Mouse (Mus musculus): ENCODE data around the gene Pde11a. TPM values are rescaled to one million over a fixed set of nuclear protein-coding genes. Genes with fewer than 3 reads are reported as not detected.

Pde11a gene
- polyA plus RNA-seq (2015; fragmentation: Nextera tagmentation; extraction: Ambion mirVana): 0.06 TPM in 1 of 2 replicates, not detected in the other

DNA sequence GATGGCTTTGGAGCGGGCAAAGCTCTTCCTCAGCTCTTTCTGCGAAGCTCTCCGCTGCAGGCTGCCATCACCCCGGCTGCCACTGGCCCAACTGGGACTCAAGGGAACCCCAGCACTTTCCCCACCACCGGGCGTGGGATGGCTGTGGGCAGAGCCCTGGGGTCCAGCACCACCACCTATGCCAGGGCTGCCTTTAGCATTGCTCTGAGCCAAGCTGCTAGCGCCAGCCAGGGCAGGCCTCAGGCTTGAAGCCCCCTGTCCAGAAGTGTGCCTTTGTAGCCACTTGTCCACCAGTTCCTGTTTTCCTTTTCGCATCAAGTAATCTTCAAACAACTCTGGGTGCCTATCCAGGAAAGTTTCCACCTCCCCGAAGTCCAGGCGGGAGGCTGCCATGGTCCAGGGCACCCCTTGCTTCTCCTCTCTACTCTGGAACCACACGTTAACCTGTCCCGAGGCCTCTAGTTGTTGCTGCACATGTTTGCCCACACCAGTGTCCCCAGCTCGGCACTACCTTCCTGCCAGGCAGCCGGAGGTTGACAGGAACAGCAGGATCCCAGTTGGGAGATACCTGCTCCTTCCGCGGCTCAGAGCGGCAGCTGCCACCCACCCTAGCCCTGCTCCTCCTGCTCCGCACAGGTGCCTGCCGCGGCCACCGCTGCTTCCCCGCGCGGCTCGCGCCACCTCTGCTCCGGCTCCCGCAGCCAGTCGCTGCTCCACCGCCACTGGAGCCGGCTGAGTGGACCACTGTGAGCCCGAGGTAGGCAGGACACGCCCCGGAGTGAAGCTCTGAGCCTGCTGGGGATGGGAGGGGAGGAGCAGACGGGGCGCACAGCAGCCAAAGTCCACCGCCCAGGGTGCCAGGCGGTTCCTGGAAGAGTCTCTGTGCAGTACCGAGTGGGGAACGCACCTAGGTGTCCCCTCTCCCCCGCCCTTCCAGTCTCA is at the start of gene Pde11a:
TSS of gene Pde11a (minus strand) at position 560 of the 942 bp plus-strand sequence.

DNA sequence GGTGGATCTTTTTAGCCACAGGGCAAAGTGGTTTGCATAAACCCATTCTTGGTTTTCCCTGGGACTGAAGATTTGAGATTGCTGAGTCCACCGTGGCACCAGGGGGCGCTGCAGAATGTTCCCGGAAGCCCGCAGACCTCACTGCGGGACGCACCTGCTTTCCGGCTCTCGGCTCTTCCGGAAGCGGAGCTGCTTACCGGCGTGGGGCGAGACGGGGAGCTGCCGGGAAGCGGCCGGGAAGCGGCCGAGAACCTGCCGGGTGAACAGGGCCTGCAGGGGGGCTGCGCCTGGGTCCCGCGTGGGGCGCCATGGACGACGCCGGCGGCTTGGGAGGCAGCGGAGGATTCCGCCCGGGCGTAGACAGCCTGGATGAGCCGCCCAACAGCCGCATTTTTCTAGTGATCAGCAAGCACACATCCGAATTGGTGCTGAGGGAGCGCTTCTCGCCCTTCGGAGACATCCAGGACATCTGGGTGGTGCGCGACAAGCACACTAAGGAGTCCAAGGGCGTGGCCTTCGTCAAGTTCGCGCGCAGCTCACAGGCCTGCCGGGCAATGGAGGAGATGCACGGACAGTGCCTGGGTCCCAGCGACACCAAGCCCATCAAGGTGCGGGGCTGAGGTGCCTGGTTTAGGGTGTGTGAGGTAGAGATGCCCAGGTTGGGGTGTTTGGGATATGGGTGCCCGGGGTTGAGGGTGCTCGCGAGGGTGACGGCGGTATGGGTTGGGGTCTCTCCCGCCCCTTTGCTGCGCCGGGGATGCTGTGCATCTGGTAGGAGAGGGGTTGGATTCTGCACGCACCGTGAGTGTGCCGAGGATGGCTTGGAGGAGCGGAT is 31.5 kb upstream of the Pde11a start, which contains the start of gene Rbm45:
TSS of gene Rbm45 (plus strand) at position 164 of the 835 bp plus-strand sequence.

DNA sequence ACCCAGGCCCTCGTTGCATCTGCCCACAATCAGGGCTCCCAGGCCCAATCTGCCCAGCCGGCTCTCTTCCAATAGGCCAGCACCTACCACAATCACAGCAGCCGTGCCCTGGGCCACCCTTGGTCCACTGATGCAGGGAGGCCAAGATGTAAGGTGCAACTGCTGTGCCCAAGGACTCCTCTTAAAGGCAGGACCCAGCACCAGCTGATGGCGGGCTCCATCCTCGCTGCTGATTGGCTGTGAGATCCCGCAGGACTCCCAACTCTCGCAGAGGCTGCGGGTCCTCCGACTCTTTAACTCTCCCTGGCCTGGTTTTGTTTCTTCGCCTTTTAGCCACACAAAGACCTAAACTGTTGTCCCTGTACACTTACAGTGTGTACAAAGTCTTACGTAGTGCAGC is 21.7 kb upstream of the Pde11a start, which contains the start of gene Cyct:
TSS of gene Cyct (minus strand) at position 225 of the 400 bp plus-strand sequence.

DNA sequence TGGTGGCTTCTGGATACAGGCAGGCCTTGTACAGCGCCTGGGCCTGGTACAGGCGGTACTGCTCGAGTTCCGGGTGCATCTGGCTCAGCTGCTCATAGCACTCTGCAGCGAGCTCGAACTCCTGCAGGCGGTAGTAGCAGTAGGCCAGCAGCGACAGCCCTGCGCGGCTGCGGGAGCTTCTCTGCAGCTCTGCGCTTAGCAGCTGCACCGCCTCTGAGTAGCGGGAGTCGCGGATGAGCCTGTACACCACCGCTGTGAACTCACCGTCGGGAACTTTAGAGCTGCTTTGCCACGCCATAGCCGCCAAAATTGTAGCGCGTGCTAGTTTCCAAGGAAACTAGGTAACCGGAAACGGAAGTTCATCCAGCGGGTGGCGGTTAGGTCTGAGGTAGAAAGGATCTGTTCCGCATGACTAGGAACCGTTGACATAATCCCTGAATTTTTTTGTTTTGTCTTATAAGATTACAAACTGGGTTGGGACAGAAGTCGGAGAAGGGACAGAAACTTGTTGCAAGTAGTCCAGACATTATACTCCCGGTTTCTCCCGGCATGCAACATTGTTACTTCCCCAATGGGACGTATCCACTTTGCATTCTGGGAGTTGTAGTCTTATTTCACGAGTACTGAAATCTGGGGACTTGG is 357.0 kb downstream of the Pde11a start, which contains the start of gene Ttc30a1:
TSS of gene Ttc30a1 (minus strand) at position 528 of the 642 bp plus-strand sequence.

DNA sequence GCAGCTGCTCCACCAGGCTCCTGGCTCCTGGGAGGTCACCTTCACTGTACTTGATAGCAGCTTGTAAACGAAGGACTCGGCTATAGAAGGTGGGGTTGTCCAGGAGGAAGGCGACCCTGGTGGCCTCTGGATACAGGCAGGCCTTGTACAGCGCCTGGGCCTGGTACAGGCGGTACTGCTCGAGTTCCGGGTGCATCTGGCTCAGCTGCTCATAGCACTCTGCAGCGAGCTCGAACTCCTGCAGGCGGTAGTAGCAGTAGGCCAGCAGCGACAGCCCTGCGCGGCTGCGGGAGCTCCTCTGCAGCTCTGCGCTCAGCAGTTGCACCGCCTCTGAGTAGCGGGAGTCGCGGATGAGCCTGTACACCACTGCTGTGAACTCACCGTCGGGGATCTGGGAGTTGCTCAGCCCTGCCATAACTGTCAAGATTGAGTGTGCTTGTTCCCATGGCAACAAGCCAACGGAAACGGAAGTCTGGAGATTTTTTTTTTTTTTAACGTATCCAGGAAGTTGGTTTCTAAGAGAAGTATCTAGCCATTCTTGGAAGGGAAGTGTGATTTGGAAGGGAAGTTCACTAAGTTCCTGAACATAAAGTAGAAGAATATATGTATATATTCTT is 360.7 kb downstream of the Pde11a start, which contains the start of gene Ttc30a2:
TSS of gene Ttc30a2 (minus strand) at position 419 of the 617 bp plus-strand sequence.

Other genes starting within 250 kb of the Pde11a start
- gene Cyct, start 21.7 kb upstream of the Pde11a start, polyA plus RNA-seq (2015; fragmentation: Nextera tagmentation; extraction: Ambion mirVana): not detected in 2 replicates
- gene Rbm45, start 31.2 kb upstream of the Pde11a start, polyA plus RNA-seq (2015; fragmentation: Nextera tagmentation; extraction: Ambion mirVana): 11.1 and 11.6 TPM in 2 replicates
- 0.58 and 0.70 TPM in 2 replicates for gene Osbpl6, start 67.7 kb upstream of the Pde11a start, polyA plus RNA-seq (2015; fragmentation: Nextera tagmentation; extraction: Ambion mirVana)

All from spleen, postnatal 0 days (tissue).